Mouse (Mus musculus) liver, postnatal 0 days (tissue): ENCODE data around the gene Strbp.

Source experiments
- CTCF ChIP-seq: sonication (generic); IDR thresholded peaks from 2 replicates; pipeline ENCODE4 v1.5.1; 2016; ENCODE audit warnings: antibody characterized with exemption, low read depth
- EP300 ChIP-seq: IDR thresholded peaks from 2 replicates; pipeline ENCODE4 v1.6.1; 2016; ENCODE audit warnings: antibody characterized with exemption, low read depth, mild to moderate bottlenecking

GRCm38 (mm10) chr2:37741806-37742554, 38.3 kb upstream of the Strbp start:
- no peak for TF ChIP-seq EP300
- 0 out of 2 replicates have a peak, but pooled peaks have one; percentile 4 for TF ChIP-seq CTCF
